Mouse (Mus musculus): ENCODE results near the gene Plb1. TPM values are rescaled to one million over a fixed set of nuclear protein-coding genes. Genes with fewer than 3 reads are reported as not detected.

Plb1 gene
- polyA plus RNA-seq, 1 experiment from 2014 or later, result not detected

DNA sequence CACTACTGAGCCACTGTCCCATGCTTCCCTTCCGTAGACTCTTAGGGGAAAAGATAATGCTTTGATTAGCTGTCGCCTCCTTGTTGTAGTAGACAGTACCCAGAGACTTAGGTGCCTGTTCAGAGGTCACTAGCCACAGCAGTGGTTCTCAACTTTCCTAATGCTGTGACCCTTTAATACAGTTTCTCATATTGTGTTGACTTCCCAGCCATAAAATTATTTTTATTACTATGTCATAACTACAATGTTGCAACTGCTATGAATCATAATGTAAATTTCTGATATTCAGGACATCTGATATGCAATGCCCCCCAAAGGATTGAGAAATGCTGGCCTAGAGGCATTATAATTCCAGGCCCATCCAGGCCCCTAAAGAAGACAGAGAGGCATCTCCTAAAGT, 177.2 kb downstream of the Plb1 start:
- Histone ChIP-seq H3K4me1 (replicated peaks) (peaks cover 14% of the 10 kb centered on the region), H3K4me2 (replicated peaks) (no peak overlapping the region), H3K27ac (no peak overlapping the region), H3K9me3 (no peaks in the 10 kb centered on the region), H3K36me3 (no peaks in the 10 kb centered on the region), H3K9ac (replicated peaks) (no peak overlapping the region), H3K4me3 (replicated peaks) (no peak overlapping the region), H3K27me3 (no peaks in the 10 kb centered on the region)
- ATAC-seq, result no peak
- WGBS, result 91% methylated on average over 2 of the region's 2 CpGs

DNA sequence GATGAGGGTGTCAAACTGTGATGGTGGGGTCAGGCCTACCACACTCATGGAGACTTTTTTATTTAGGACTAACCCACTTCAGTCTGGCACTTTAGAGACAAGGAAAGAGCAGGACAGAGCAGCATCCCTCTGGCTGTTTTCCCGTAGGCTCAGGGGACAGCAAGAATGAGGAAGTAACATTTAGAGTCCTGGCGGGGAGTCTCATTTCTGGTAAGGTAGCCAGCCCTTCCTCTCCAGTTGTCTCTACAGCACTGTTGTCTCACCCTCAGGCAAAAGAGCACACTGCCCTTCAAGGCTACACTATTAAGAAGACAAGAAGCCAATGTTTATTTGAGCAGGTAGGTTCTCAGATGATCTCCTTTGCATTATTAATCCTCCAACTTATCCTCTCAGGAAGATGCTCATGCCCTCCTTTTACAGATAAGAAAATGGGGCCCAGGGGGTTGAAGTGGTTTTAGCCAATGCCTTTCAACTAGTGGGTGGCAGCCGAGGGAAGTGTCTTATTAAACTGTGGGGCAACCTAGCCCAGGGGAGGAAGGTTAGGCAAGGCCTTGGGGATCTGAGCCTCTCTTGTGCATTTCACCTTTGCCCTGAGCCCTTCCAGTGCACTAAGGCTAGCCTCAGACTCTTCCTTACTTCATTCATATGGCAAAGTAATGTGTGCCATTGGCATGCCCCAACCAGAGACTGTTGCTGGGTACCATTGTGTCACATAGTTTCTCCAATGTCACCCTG, 178.6 kb downstream of the Plb1 start:
- WGBS, result 89% methylated on average over 3 of the region's 3 CpGs
- H3K36me3 ChIP-seq, result no peaks in the 10 kb centered on the region
- ATAC-seq, result no peak

DNA sequence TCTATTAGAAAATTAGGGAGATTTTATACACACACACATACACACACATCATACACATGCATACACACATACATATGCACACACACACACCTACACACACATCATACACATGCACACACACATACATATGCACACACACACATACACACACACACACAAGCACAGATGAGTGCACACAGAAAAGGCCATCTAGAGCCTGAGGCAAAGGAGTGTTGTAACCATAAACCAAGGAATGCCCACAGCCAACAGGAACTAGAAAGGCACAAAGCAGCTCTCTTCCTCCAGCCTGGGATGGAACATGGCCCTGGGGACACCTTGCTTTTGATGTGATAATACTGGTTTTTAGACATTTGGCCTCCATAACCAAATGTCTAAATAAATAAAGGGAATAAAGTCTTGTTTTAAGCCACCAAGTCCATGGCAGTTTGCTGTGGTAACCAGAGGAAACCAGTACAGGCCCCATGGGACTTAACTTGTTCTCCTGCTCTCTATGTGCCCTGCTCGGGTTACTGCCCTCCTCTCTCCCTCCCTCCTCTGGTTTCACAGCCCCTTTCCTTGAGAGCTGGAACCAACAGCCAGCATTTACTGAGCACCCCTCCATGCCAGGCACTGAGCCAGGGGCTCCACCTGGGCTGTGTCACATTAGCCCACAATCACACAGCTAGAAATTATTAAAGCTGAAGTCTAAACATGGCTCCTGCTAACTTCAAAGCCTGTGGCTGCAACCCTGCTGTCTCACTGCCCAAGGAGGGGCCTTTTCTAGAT, 179.9 kb downstream of the Plb1 start:
- ATAC-seq, result 0 out of 2 replicates have a peak, but pooled peaks have one; percentile 17
- Histone ChIP-seq H3K9ac (replicated peaks) (no peak overlapping the region), H3K27ac (no peak overlapping the region), H3K4me1 (replicated peaks) (peaks cover 6% of the 10 kb centered on the region; the same call in 1 of the 2 replicates), H3K36me3 (no peaks in the 10 kb centered on the region), H3K27me3 (no peaks in the 10 kb centered on the region), H3K4me3 (replicated peaks) (no peak overlapping the region), H3K9me3 (no peaks in the 10 kb centered on the region), H3K4me2 (replicated peaks) (no peak overlapping the region)
- WGBS, result 25% methylated on average over 1 of the region's 1 CpGs

More for the DNA sequence above, 178.6 kb downstream of the Plb1 start:
- H3K27ac ChIP-seq, result no peak overlapping the region
- no peak overlapping the region for H3K4me2 ChIP-seq (replicated peaks)
- H3K4me3 ChIP-seq (replicated peaks), result no peak overlapping the region
- H3K9me3 ChIP-seq, result no peaks in the 10 kb centered on the region
- H3K4me1 ChIP-seq (replicated peaks), result peaks cover 6% of the 10 kb centered on the region; the same call in 1 of the 2 replicates
- no peaks in the 10 kb centered on the region for H3K27me3 ChIP-seq
- H3K9ac ChIP-seq (replicated peaks), result no peak overlapping the region

DNA sequence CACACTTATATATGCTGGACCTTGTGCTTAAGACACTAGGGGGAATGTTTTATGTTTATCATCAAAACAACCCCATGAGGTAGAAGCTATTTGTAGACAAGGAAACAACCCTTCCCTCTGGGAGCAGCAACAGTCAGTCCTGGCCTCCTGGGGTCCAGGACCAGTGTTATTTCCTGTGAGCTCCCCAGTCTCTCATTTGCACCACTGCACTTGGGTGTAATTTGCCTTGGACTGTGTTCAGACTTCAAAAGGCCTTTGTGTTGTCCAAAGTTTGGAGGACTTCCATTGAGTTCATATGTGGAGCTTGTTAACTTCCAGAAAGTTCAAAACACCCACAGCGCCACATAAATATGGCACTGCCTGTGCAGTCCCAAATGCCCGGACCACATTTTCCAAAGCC, 180.6 kb downstream of the Plb1 start:
- whole genome bisulfite sequencing, result 73% methylated on average over 2 of the region's 2 CpGs
- no peak overlapping the region for H3K4me2 ChIP-seq (replicated peaks)
- H3K27ac ChIP-seq, result no peak overlapping the region
- H3K4me3 ChIP-seq (replicated peaks), result no peak overlapping the region
- ATAC-seq, result no peak
- no peaks in the 10 kb centered on the region for H3K36me3 ChIP-seq
- peaks cover 6% of the 10 kb centered on the region; the same call in 1 of the 2 replicates for H3K4me1 ChIP-seq (replicated peaks)
- H3K9me3 ChIP-seq, result no peaks in the 10 kb centered on the region
- H3K27me3 ChIP-seq, result no peaks in the 10 kb centered on the region
- H3K9ac ChIP-seq (replicated peaks), result no peak overlapping the region

DNA sequence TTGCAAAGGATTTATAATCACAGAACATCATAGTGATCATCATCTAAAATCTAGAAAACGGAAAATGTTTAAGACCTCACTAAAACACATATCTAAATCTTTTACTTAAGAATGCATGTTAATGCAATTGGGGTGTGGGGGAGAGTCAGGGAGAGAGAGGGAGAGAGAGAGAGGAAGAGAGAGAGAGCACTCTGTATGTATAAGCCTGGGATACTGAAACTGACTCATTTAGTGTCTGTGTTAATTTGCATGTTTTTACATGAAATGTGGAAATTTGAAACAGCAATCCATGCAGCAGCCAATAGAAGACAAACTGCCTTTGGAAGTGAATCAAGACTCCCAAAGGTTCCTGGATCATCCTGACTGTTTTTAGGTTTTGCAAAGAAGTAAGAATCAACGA, 181.1 kb downstream of the Plb1 start:
- no peak overlapping the region for H3K4me3 ChIP-seq (replicated peaks)
- no peak overlapping the region for H3K27ac ChIP-seq
- WGBS, result 74% methylated on average over 2 of the region's 2 CpGs
- no peaks in the 10 kb centered on the region for H3K36me3 ChIP-seq
- no peak for ATAC-seq
- H3K4me1 ChIP-seq (replicated peaks), result peaks cover 6% of the 10 kb centered on the region; the same call in 1 of the 2 replicates
- H3K27me3 ChIP-seq, result no peaks in the 10 kb centered on the region
- H3K9me3 ChIP-seq, result no peaks in the 10 kb centered on the region
- H3K4me2 ChIP-seq (replicated peaks), result no peak overlapping the region
- no peak overlapping the region for H3K9ac ChIP-seq (replicated peaks)

DNA sequence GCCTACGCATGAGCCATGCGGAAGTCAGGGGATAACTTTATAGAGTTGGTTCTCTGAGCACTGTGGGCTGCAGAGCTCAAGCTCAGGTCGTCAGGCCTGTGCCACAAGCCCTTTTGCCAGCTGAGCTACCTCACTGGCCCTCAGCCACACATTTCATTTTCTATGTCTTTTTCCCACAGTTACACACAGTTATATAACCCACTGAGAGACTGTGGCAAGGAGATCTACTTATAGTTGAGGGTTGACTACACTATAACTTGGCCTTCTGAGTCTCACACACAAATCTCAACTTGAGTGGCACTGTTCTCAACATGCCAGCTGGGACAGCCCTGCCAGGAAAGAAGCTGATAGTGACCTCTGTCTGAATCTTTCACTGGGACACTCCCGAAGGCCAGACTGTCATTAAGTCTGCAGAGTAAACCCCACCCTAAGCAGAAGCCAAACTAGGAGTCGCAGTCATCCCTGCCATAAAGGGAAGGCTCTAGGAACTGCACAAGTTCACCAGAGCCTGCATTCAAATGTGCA, 182.0 kb downstream of the Plb1 start:
- no peaks in the 10 kb centered on the region for H3K9me3 ChIP-seq
- H3K4me1 ChIP-seq (replicated peaks), result peaks cover 6% of the 10 kb centered on the region; the same call in 1 of the 2 replicates
- 84% methylated on average over 5 of the region's 5 CpGs for WGBS
- H3K4me3 ChIP-seq (replicated peaks), result no peak overlapping the region
- no peaks in the 10 kb centered on the region for H3K36me3 ChIP-seq
- H3K27me3 ChIP-seq, result no peaks in the 10 kb centered on the region
- no peak overlapping the region for H3K4me2 ChIP-seq (replicated peaks)
- ATAC-seq, result no peak
- H3K27ac ChIP-seq, result no peak overlapping the region
- H3K9ac ChIP-seq (replicated peaks), result no peak overlapping the region

DNA sequence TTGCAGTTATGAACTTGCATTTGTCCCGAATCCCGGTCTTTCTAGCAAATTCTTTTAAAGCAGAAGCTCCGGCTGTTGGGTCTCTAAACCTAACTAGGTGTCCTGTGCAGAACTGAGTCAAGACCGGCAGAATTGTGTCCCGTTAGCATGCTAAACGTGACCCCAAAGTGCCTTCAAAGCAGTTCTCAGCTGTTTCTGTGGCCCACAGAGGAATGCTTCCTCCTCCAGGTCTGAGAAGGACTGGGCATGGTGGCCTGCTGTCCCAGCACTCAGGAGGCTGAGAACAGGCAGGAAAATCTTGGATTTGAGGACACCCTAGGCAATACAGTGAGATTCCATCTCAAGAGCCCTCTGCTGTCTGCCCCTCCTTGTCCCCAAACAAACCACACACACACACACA, 183.0 kb downstream of the Plb1 start:
- Histone ChIP-seq H3K27ac (no peak overlapping the region), H3K9me3 (no peaks in the 10 kb centered on the region), H3K36me3 (no peaks in the 10 kb centered on the region), H3K4me1 (replicated peaks) (peaks cover 6% of the 10 kb centered on the region; the same call in 1 of the 2 replicates), H3K9ac (replicated peaks) (no peak overlapping the region), H3K27me3 (no peaks in the 10 kb centered on the region), H3K4me3 (replicated peaks) (no peak overlapping the region), H3K4me2 (replicated peaks) (no peak overlapping the region)
- WGBS, result 93% methylated on average over 6 of the region's 6 CpGs
- no peak for ATAC-seq

Other genes starting within 250 kb of the Plb1 start
- gene Fosl2, start 96.9 kb upstream of the Plb1 start, polyA plus RNA-seq (2015; fragmentation: Nextera tagmentation; extraction: Ambion mirVana), result 0.26 and 0.35 TPM in 2 replicates
- gene Ppp1cb, start 226.1 kb downstream of the Plb1 start, polyA plus RNA-seq (2015; fragmentation: Nextera tagmentation; extraction: Ambion mirVana), result 209 and 244 TPM in 2 replicates

Measured in midbrain, embryonic 13.5 days (tissue).